Mouse (Mus musculus) lung, embryonic 16.5 days (tissue): ENCODE data around the gene Kng1. TPM values are rescaled to one million over a fixed set of nuclear protein-coding genes. Genes with fewer than 3 reads are reported as not detected.
"Not testable (repeated sequence)": the region's sequence is repeated elsewhere in the genome, so short reads cannot be mapped to it uniquely, and the experiment has no call there.

Experiments
- ATAC-seq: fragments of 200-750 bp; cut with Nextera tagmentation; 2 replicates; pipeline ENCODE4 v1.8.0; 2017; ENCODE audit warnings: low read depth, mild to moderate bottlenecking, moderate library complexity
- H3K27ac ChIP-seq: fragments of 300-500 bp; sonication (generic); 2 replicates; pipeline ENCODE4 v1.5.1; 2014; ENCODE audit warnings: mild to moderate bottlenecking, control low read depth, low read length
- H3K27me3 ChIP-seq: fragments of 300-500 bp; sonication (generic); 2 replicates; pipeline ENCODE4 v1.6.1; 2014; ENCODE audit warnings: low read depth, low read length, mixed read lengths; ENCODE audit not compliant: control insufficient read depth, insufficient read depth
- H3K36me3 ChIP-seq: fragments of 300-500 bp; sonication (generic); 2 replicates; pipeline ENCODE4 v1.6.1; 2014; ENCODE audit warnings: low read length; ENCODE audit not compliant: control insufficient read depth, insufficient read depth
- H3K4me1 ChIP-seq: fragments of 300-500 bp; sonication (generic); replicated peaks from 2 replicates; pipeline ENCODE4 v1.6.1; 2014; ENCODE audit warnings: low read length, mixed read lengths; ENCODE audit not compliant: control insufficient read depth, insufficient read depth
- H3K4me2 ChIP-seq: fragments of 300-500 bp; sonication (generic); 2 replicates; pipeline ENCODE4 v1.6.1; 2014; ENCODE audit warnings: low read depth, low read length, control low read depth
- H3K4me3 ChIP-seq: fragments of 300-500 bp; sonication (generic); 2 replicates; pipeline ENCODE4 v1.5.1; 2014; ENCODE audit warnings: mild to moderate bottlenecking, low read length, control low read depth
- H3K9ac ChIP-seq: fragments of 300-500 bp; sonication (generic); 2 replicates; pipeline ENCODE4 v1.6.1; 2014; ENCODE audit warnings: low read length, control low read depth
- H3K9me3 ChIP-seq: fragments of 300-500 bp; sonication (generic); 2 replicates; pipeline ENCODE4 v1.6.1; 2016; ENCODE audit warnings: low read length; ENCODE audit not compliant: control insufficient read depth
- WGBS: fragments of 180-500 bp; shearing (Covaris S2); extraction: QIAGEN DNeasy Blood & Tissue Kit; methylation state at CpG from one replicate; pipeline ENCODE4 v1.1.7; 2014; 5-methylcytosine and 5-hydroxymethylcytosine counted together
- polyA plus RNA-seq: library from polyadenylated mRNA; unstranded; fragments of >200 nt; fragmentation: Nextera tagmentation; extraction: Ambion mirVana; gene quantifications from 2 replicates; pipeline ENCODE4 v1.2.1, GENCODE M21; 2015

Kng1 gene
- polyA plus RNA-seq, 1 experiment from 2014 or later: 1.2 TPM

GRCm38 (mm10) chr16:23033673-23034072 is 24.0 kb upstream of the Kng1 start:
- Histone ChIP-seq H3K27ac (no peak overlapping the region), H3K4me1 (no peaks in the 10 kb centered on the region), H3K4me3 (no peak overlapping the region), H3K9me3 (no peaks in the 10 kb centered on the region; the same call in 1 of the 2 replicates), H3K9ac (no peak overlapping the region), H3K4me2 (no peak overlapping the region), H3K36me3 (no peaks in the 10 kb centered on the region), H3K27me3 (no peaks in the 10 kb centered on the region)
- 88% methylated on average over 4 of the region's 4 CpGs for WGBS
- no peak for ATAC-seq

DNA sequence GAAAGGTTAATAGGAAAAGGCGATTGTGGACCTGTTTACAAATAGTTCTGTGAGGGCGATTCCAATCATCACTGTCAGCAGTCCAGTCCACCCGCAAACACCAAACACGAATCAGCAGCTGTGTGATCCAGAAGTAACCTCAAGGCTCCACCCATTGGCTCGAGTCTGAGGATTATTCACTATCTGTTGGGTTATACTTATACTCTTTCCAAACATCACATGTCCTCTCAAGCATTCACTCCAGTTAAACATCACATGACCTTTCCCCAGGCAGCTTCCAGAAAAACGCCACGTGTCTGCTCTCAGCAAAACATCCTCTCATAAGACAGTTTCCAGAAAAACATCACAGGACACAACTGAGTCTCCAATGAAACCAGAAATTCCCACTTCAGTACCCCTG is 19.9 kb upstream of the Kng1 start:
- H3K27ac ChIP-seq: no peak overlapping the region
- H3K4me1 ChIP-seq: no peaks in the 10 kb centered on the region

DNA sequence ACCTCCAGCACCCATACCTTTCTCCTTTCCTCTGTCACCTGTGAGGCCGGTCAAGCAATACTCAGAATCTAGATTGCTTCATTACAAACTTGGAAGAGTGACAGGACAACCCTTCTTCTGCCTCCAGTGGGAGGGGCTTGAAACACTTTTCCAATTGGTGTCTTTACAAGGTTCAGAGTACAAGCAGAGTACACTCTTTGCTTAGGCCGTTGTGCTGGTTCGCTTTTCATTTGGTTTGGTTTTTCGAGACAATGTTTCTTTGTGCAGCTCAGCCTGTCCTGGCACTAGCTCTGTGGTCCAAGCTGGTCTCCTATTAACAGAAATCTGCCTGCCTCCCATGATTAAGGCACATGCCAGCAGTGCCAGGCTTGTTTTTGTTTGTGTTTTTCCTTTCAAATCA is 18.4 kb upstream of the Kng1 start:
- no peak overlapping the region for H3K4me3 ChIP-seq
- ATAC-seq: no peak
- H3K9me3 ChIP-seq: no peaks in the 10 kb centered on the region
- 73% methylated on average over 4 of the region's 4 CpGs for WGBS
- no peaks in the 10 kb centered on the region for H3K36me3 ChIP-seq
- no peak overlapping the region for H3K27ac ChIP-seq
- no peaks in the 10 kb centered on the region for H3K4me1 ChIP-seq
- H3K9ac ChIP-seq: no peak overlapping the region
- no peak overlapping the region for H3K4me2 ChIP-seq
- no peaks in the 10 kb centered on the region for H3K27me3 ChIP-seq

More for the DNA sequence above, 19.9 kb upstream of the Kng1 start:
- no peaks in the 10 kb centered on the region for H3K27me3 ChIP-seq
- ATAC-seq: no peak
- H3K4me3 ChIP-seq: no peak overlapping the region
- WGBS: 57% methylated on average over 7 of the region's 7 CpGs
- no peaks in the 10 kb centered on the region for H3K36me3 ChIP-seq
- H3K4me2 ChIP-seq: no peak overlapping the region
- no peaks in the 10 kb centered on the region for H3K9me3 ChIP-seq
- no peak overlapping the region for H3K9ac ChIP-seq

DNA sequence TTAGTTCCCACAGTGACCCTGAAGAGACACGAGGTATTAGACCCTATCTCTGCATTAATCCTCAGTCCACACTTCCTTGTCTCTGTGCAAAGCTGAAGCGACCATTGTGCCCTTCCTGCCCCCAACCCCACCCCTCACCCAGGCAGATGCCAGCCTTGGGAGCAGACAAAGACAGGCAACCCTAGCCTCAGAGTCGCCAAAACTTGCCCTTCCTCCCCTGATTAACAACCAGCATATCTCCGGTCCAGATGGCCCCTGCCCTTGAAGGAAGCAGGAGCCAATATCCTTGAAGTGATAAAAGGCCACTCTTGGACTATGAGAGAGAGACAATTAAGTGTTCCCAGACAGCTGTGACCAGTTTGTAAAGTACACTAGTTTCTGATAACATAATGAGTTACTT is 16.8 kb upstream of the Kng1 start:
- Histone ChIP-seq H3K27me3 (no peaks in the 10 kb centered on the region), H3K27ac (no peak overlapping the region), H3K4me3 (no peak overlapping the region), H3K9ac (no peak overlapping the region), H3K9me3 (no peaks in the 10 kb centered on the region), H3K4me1 (no peaks in the 10 kb centered on the region), H3K4me2 (no peak overlapping the region), H3K36me3 (no peaks in the 10 kb centered on the region)
- no peak for ATAC-seq
- 20% methylated on average over 4 of the region's 4 CpGs for WGBS

DNA sequence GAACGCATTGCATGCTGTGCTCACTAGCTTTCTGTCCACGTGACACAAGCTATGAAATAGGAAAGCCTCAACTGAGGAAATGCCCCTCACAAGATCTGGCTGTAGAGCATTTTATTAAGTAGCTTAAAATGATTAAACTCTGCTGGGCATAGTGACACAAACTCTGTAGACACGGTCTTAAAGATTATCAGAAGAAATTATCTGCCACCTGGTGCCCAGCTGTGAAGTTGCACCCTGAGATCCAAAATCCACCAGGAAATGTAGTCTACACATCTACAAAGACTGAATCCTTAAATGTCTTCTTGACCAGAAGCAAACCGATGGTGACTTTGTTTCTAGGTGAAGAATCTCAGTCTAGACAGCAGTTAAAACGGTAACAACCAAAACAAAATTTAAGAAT is 11.3 kb upstream of the Kng1 start:
- H3K9me3 ChIP-seq: no peaks in the 10 kb centered on the region
- WGBS: 59% methylated on average over 5 of the region's 5 CpGs
- H3K4me3 ChIP-seq: no peak overlapping the region
- no peak overlapping the region for H3K4me2 ChIP-seq
- H3K4me1 ChIP-seq: no peaks in the 10 kb centered on the region
- H3K36me3 ChIP-seq: no peaks in the 10 kb centered on the region
- no peak overlapping the region for H3K9ac ChIP-seq
- ATAC-seq: no peak
- no peak overlapping the region for H3K27ac ChIP-seq
- no peaks in the 10 kb centered on the region for H3K27me3 ChIP-seq

DNA sequence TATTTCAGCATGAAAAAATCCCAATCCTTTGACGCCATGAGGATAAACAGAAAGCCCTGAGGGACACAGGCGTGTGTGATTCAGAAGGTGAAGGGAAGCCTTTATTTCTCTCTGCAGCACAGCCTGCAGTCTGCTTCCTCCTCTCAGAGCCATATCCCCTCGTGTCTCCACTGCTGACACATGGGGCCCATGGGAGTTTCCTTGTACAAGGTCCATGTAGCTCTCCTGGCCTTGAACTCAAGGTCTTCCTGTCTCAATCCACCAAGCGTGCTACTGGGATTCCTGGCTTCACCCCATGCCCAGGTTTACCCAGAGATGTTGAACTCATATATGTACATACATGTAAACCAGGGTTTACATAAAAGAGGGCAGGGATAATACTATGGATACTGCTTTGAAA is 2.0 kb downstream of the Kng1 start:
- not testable (repeated sequence) for H3K4me1 ChIP-seq, H3K27ac ChIP-seq, H3K9me3 ChIP-seq, H3K4me3 ChIP-seq, H3K27me3 ChIP-seq, H3K9ac ChIP-seq, ATAC-seq, H3K4me2 ChIP-seq, H3K36me3 ChIP-seq
- 55% methylated on average over 4 of the region's 4 CpGs for WGBS

GRCm38 (mm10) chr16:23060781-23061325 is 3.2 kb downstream of the Kng1 start:
- ATAC-seq, H3K4me3 ChIP-seq, H3K4me2 ChIP-seq, H3K27ac ChIP-seq, H3K4me1 ChIP-seq, H3K36me3 ChIP-seq, H3K9ac ChIP-seq, H3K9me3 ChIP-seq, H3K27me3 ChIP-seq: not testable (repeated sequence)
- WGBS: 75% methylated on average over 5 of the region's 5 CpGs

GRCm38 (mm10) chr16:23077516-23077915 is 19.9 kb downstream of the Kng1 start:
- H3K4me3 ChIP-seq, H3K27me3 ChIP-seq, H3K4me1 ChIP-seq, H3K36me3 ChIP-seq, ATAC-seq, H3K9me3 ChIP-seq, H3K4me2 ChIP-seq, H3K27ac ChIP-seq, H3K9ac ChIP-seq: not testable (repeated sequence)
- 83% methylated on average over 6 of the region's 6 CpGs for WGBS

GRCm38 (mm10) chr16:23087159-23087558 is 29.5 kb downstream of the Kng1 start:
- H3K4me2 ChIP-seq, H3K27ac ChIP-seq: not testable (repeated sequence)
- WGBS: 63% methylated on average over 8 of the region's 8 CpGs

GRCm38 (mm10) chr16:23087712-23088111 is 30.0 kb downstream of the Kng1 start:
- not testable (repeated sequence) for H3K9me3 ChIP-seq, H3K4me2 ChIP-seq, H3K4me1 ChIP-seq, H3K9ac ChIP-seq, H3K27ac ChIP-seq, H3K36me3 ChIP-seq, ATAC-seq, H3K4me3 ChIP-seq, H3K27me3 ChIP-seq
- 52% methylated on average over 4 of the region's 4 CpGs for WGBS

More at GRCm38 (mm10) chr16:23087159-23087558, 29.5 kb downstream of the Kng1 start:
- H3K36me3 ChIP-seq, H3K4me3 ChIP-seq, H3K9ac ChIP-seq, H3K27me3 ChIP-seq, ATAC-seq, H3K9me3 ChIP-seq, H3K4me1 ChIP-seq: not testable (repeated sequence)
